Mouse (Mus musculus): ENCODE results near the gene Uck1. TPM values are rescaled to one million over a fixed set of nuclear protein-coding genes. Genes with fewer than 3 reads are reported as not detected.

Uck1 gene
- polyA plus RNA-seq (2015; fragmentation: Nextera tagmentation; extraction: Ambion mirVana) = 32.2 and 34.8 TPM in 2 replicates

- TF ChIP-seq CTCF (IDR thresholded peaks at IDR 0.05; ENCODE audit: low read depth) (no peak), EP300 (optimal IDR thresholded peaks at IDR 0.05) (no peak)
These were observed at the start of gene Uck1 for GRCm38 (mm10) chr2:32259657-32260417. Gene Uck1, minus strand, starts transcription at chr2:32260159.

GRCm38 (mm10) chr2:32308870-32309568, 49.1 kb upstream of the Uck1 start:
- Histone ChIP-seq H3K9ac (ENCODE audit: low read length) (no peak overlapping the region), H3K4me2 (replicated peaks; ENCODE audit: low read depth) (no peak overlapping the region), H3K4me1 (replicated peaks; ENCODE audit: control insufficient read depth, insufficient read depth) (peaks cover 5% of the 10 kb centered on the region), H3K4me3 (ENCODE audit: low read depth, low read length) (no peak overlapping the region), H3K9me3 (ENCODE audit: control insufficient read depth, low read length) (no peaks in the 10 kb centered on the region), H3K27me3 (ENCODE audit: control insufficient read depth, insufficient read depth, low read length) (no peaks in the 10 kb centered on the region), H3K27ac (replicated peaks) (no peak overlapping the region), H3K36me3 (ENCODE audit: control insufficient read depth, insufficient read depth, low read length) (peaks cover 20% of the 10 kb centered on the region; the same call in 1 of the 2 replicates)
- TF ChIP-seq EP300 (optimal IDR thresholded peaks at IDR 0.05) (no peak), CTCF (IDR thresholded peaks at IDR 0.05; ENCODE audit: low read depth) (no peak)
- ATAC-seq (ENCODE audit: low FRiP score, low TSS enrichment) (no peak), DNase-seq (ENCODE audit: low spot score) (no peak)
- WGBS = 85% methylated on average over 16 of the region's 16 CpGs

More at GRCm38 (mm10) chr2:32259657-32260417, at the start of gene Uck1:
- ATAC-seq (ENCODE audit: low FRiP score, low TSS enrichment) (peak; percentile 95), DNase-seq (ENCODE audit: low spot score) (peak; percentile 91)
- H3K4me1 ChIP-seq (replicated peaks; ENCODE audit: control insufficient read depth, insufficient read depth) = 0 out of 2 replicates have a peak, but pooled peaks cover 2% of the 10 kb centered on the region
- H3K9me3 ChIP-seq (ENCODE audit: control insufficient read depth, low read length) = no peaks in the 10 kb centered on the region
- H3K27me3 ChIP-seq (ENCODE audit: control insufficient read depth, insufficient read depth, low read length) = no peaks in the 10 kb centered on the region
- peak within 1 kb of the TSS; percentile 77 for H3K4me3 ChIP-seq (ENCODE audit: low read depth, low read length)
- WGBS = 2% methylated on average over 58 of the region's 59 CpGs
- H3K4me2 ChIP-seq (replicated peaks; ENCODE audit: low read depth) = peak within 1 kb of the TSS; percentile 73
- peak within 1 kb of the TSS; percentile 86 for H3K9ac ChIP-seq (ENCODE audit: low read length)
- H3K27ac ChIP-seq (replicated peaks) = peak within 1 kb of the TSS; percentile 82
- peaks cover 15% of the 10 kb centered on the region for H3K36me3 ChIP-seq (ENCODE audit: control insufficient read depth, insufficient read depth, low read length)

GRCm38 (mm10) chr2:32307941-32308760, 48.2 kb upstream of the Uck1 start:
- Histone ChIP-seq H3K9me3 (ENCODE audit: control insufficient read depth, low read length) (no peaks in the 10 kb centered on the region), H3K36me3 (ENCODE audit: control insufficient read depth, insufficient read depth, low read length) (peaks cover 25% of the 10 kb centered on the region), H3K9ac (ENCODE audit: low read length) (peak overlapping the region; percentile 23; the same call in 1 of the 2 replicates), H3K27ac (replicated peaks) (no peak overlapping the region), H3K4me2 (replicated peaks; ENCODE audit: low read depth) (no peak overlapping the region), H3K27me3 (ENCODE audit: control insufficient read depth, insufficient read depth, low read length) (no peaks in the 10 kb centered on the region), H3K4me1 (replicated peaks; ENCODE audit: control insufficient read depth, insufficient read depth) (peaks cover 5% of the 10 kb centered on the region), H3K4me3 (ENCODE audit: low read depth, low read length) (no peak overlapping the region)
- peak; percentile 88 for TF ChIP-seq CTCF (IDR thresholded peaks at IDR 0.05; ENCODE audit: low read depth)
- no peak for TF ChIP-seq EP300 (optimal IDR thresholded peaks at IDR 0.05)
- ATAC-seq (ENCODE audit: low FRiP score, low TSS enrichment) = no peak
- WGBS = 59% methylated on average over 8 of the region's 8 CpGs
- peak; percentile 60 for DNase-seq (ENCODE audit: low spot score)

GRCm38 (mm10) chr2:32307247-32307798, 47.4 kb upstream of the Uck1 start:
- Histone ChIP-seq H3K4me1 (replicated peaks; ENCODE audit: control insufficient read depth, insufficient read depth) (peaks cover 5% of the 10 kb centered on the region), H3K27me3 (ENCODE audit: control insufficient read depth, insufficient read depth, low read length) (no peaks in the 10 kb centered on the region), H3K27ac (replicated peaks) (no peak overlapping the region), H3K9me3 (ENCODE audit: control insufficient read depth, low read length) (no peaks in the 10 kb centered on the region), H3K4me2 (replicated peaks; ENCODE audit: low read depth) (no peak overlapping the region), H3K4me3 (ENCODE audit: low read depth, low read length) (no peak overlapping the region), H3K36me3 (ENCODE audit: control insufficient read depth, insufficient read depth, low read length) (peaks cover 25% of the 10 kb centered on the region), H3K9ac (ENCODE audit: low read length) (no peak overlapping the region)
- no peak for ATAC-seq (ENCODE audit: low FRiP score, low TSS enrichment)
- TF ChIP-seq CTCF (IDR thresholded peaks at IDR 0.05; ENCODE audit: low read depth) = no peak
- no peak for TF ChIP-seq EP300 (optimal IDR thresholded peaks at IDR 0.05)
- DNase-seq (ENCODE audit: low spot score) = no peak
- 79% methylated on average over 6 of the region's 6 CpGs for WGBS

- 88% methylated on average over 9 of the region's 9 CpGs for WGBS
- no peaks in the 10 kb centered on the region for H3K4me1 ChIP-seq (replicated peaks; ENCODE audit: control insufficient read depth, insufficient read depth)
- TF ChIP-seq CTCF (IDR thresholded peaks at IDR 0.05; ENCODE audit: low read depth) (no peak), EP300 (optimal IDR thresholded peaks at IDR 0.05) (no peak)
- no peaks in the 10 kb centered on the region for H3K9me3 ChIP-seq (ENCODE audit: control insufficient read depth, low read length)
- no peak overlapping the region for H3K4me2 ChIP-seq (replicated peaks; ENCODE audit: low read depth)
- H3K27ac ChIP-seq (replicated peaks) = no peak overlapping the region
- DNase-seq (ENCODE audit: low spot score) (no peak), ATAC-seq (ENCODE audit: low FRiP score, low TSS enrichment) (no peak)
- H3K36me3 ChIP-seq (ENCODE audit: control insufficient read depth, insufficient read depth, low read length) = peaks cover 31% of the 10 kb centered on the region
- no peaks in the 10 kb centered on the region for H3K27me3 ChIP-seq (ENCODE audit: control insufficient read depth, insufficient read depth, low read length)
- H3K9ac ChIP-seq (ENCODE audit: low read length) = no peak overlapping the region
- no peak overlapping the region for H3K4me3 ChIP-seq (ENCODE audit: low read depth, low read length)
These were observed 46.2 kb upstream of the Uck1 start for GRCm38 (mm10) chr2:32306176-32306575.

Measured in stomach, postnatal 0 days (tissue).